Mouse (Mus musculus): ENCODE measurements around the gene Hgd.

DNA sequence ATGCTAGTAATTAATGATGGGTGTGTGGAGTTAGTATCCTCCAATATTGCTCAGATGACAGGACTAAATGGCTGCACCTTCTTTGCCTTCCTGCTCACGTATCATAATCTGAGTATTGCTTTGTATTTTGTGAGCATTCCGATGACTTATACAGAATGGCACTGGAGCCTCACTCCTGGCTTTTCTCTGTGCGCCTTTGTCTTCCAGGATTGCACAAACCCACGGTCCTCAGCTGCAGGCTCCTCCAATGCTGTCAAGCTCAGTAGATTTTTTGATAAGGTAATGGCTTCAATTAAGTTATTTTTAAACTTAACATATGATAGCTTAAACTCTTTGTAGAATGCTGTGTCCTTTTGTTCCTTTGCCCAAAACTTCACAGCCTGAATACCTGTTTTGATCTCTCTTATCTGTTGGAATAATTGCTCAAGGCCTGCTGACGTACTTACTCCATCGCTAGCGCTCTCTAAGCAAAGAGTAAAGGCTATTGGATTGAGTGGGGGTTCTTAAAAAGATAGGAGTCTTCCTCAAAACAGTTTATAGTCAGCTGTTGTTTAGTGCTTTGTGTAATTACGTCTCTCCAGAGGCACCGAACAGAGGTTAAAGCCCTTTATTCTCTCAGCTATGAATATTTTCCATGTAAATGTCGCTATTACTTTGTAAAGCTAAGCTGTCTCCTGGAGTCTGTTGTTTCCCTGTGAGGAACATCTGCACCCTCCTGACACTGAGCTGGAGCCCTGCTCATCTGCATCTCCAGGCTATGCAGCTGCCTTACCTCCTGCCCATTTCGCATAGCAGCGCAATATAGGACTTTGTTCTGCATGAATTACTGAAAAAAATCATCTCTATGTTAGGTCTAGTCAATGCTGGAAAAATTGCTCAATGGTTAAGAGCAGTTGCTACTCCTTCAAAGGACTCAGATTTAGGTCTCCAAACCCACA, 12.6 kb upstream of the Hgd start:
- TF ChIP-seq CTCF (IDR thresholded peaks at IDR 0.05; ENCODE audit: low read depth) (no peak), EP300 (IDR thresholded peaks at IDR 0.05; ENCODE audit: low read depth) (no peak)
